23 mouse cellular contexts compared by ENCODE assay signal in genomic region chr12:107814926-107815325, GRCm38 (mm10).
"Had no signal": no experiment of that assay in that cellular context is flagged by ENCODE, and none has a peak within 500 bp of the region (broad histone marks: within the 10 kb centered on the region; RNA-seq: fewer than 3 reads in every experiment).

No protein-coding gene starts in this region.

- H3K4me1 ChIP-seq: kidney, embryonic 15.5 days; liver, embryonic 12.5 days; liver, embryonic 15.5 days; megakaryocyte, embryonic 14.5 days; midbrain, embryonic 13.5 days; stomach, embryonic 15.5 days had no signal

- H3K36me3 ChIP-seq: kidney, embryonic 15.5 days; limb, embryonic 10.5 days; limb, embryonic 13.5 days; liver, embryonic 12.5 days; liver, embryonic 15.5 days; lung, embryonic 15.5 days; midbrain, embryonic 10.5 days; midbrain, embryonic 13.5 days; stomach, embryonic 15.5 days had no signal

- ATAC-seq: liver, embryonic 12.5 days; midbrain, embryonic 13.5 days; midbrain, embryonic 16.5 days had no signal

- DNase-seq: kidney, adult 8-10 months; kidney, postnatal 10 days; kidney, postnatal 4 days; liver; lung, adult 18-20 months; lung, postnatal 10 days; lung, postnatal 36 days; right cerebral cortex, postnatal 4 days; spleen, adult 18-20 months; thymus, postnatal 14 days; thymus, postnatal 4 days had no signal

- H3K27ac ChIP-seq: kidney, embryonic 15.5 days; limb, embryonic 10.5 days; limb, embryonic 13.5 days; liver, embryonic 12.5 days; liver, embryonic 15.5 days; lung, embryonic 15.5 days; midbrain, embryonic 10.5 days; midbrain, embryonic 13.5 days; stomach, embryonic 15.5 days had no signal

- H3K4me3 ChIP-seq: kidney, embryonic 15.5 days; limb, embryonic 10.5 days; limb, embryonic 13.5 days; liver, embryonic 12.5 days; liver, embryonic 15.5 days; lung, embryonic 15.5 days; megakaryocyte, embryonic 14.5 days; midbrain, embryonic 10.5 days; midbrain, embryonic 13.5 days; myocyte; stomach, embryonic 15.5 days had no signal

- H3K27me3 ChIP-seq: kidney, embryonic 15.5 days; limb, embryonic 13.5 days; liver, embryonic 12.5 days; liver, embryonic 15.5 days; lung, embryonic 15.5 days; megakaryocyte, embryonic 14.5 days; midbrain, embryonic 13.5 days; stomach, embryonic 15.5 days had no signal
